Mouse (Mus musculus): ENCODE results near the gene Kif17. TPM values are rescaled to one million over a fixed set of nuclear protein-coding genes. Genes with fewer than 3 reads are reported as not detected.

Gene Kif17
- polyA plus RNA-seq, 1 experiment from 2014 or later = 0.21 TPM

DNA sequence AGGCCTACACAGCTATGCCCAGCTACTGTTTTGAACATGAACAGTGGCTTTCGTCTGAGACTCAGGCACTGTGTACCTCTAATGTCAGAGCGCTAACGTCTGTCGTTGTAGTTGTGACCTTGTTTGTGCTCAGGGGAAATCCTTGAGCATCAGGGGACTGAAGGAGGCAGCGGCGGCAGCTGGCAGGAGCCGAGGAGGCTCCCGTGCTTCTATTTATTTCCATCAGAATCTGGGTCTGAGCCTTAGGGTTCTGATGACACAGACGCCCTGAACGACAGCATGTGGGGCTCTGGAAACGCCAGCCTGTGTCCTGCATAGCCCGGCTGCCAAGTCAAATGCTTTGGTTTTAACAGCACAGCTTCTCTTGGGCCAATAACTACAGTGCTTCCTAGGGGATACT, 84.8 kb downstream of the Kif17 start:
- no peaks in the 10 kb centered on the region for H3K36me3 ChIP-seq (ENCODE audit: control insufficient read depth, insufficient read depth, low read length)
- no peak for DNase-seq (ENCODE audit: low spot score)
- no peak for ATAC-seq (ENCODE audit: low FRiP score, low TSS enrichment)
- H3K4me1 ChIP-seq (replicated peaks; ENCODE audit: control insufficient read depth, insufficient read depth) = no peaks in the 10 kb centered on the region
- H3K27me3 ChIP-seq (ENCODE audit: control insufficient read depth, insufficient read depth, low read length) = no peaks in the 10 kb centered on the region
- no peak overlapping the region for H3K27ac ChIP-seq (replicated peaks)
- H3K9ac ChIP-seq (ENCODE audit: low read length) = no peak overlapping the region
- no peak overlapping the region for H3K4me3 ChIP-seq (ENCODE audit: low read depth, low read length)
- TF ChIP-seq CTCF (IDR thresholded peaks at IDR 0.05; ENCODE audit: low read depth) = no peak
- TF ChIP-seq EP300 (optimal IDR thresholded peaks at IDR 0.05) = no peak
- WGBS = 82% methylated on average over 12 of the region's 12 CpGs
- no peak overlapping the region for H3K4me2 ChIP-seq (replicated peaks; ENCODE audit: low read depth)
- no peaks in the 10 kb centered on the region for H3K9me3 ChIP-seq (ENCODE audit: control insufficient read depth, low read length)

DNA sequence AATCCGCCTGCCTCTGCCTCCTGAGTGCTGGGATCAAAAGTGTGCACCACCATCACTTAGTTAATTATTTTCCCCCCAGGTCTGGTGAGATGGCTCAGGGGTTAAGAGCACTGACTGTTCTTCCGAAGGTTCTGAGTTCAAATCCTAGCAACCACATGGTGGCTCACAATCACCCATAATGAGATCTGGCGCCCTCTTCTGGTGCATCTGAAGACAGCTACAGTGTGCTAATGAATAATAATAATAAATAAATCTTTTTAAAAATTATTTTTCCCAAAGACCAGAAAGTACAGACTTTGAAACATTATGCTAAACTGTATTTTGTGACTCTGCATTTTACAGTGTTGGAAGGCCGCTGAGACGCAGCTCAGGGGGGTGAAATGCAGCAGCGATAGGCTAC, 85.4 kb downstream of the Kif17 start:
- H3K4me1 ChIP-seq (replicated peaks; ENCODE audit: control insufficient read depth, insufficient read depth) = no peaks in the 10 kb centered on the region
- H3K27ac ChIP-seq (replicated peaks) = no peak overlapping the region
- 85% methylated on average over 6 of the region's 6 CpGs for WGBS
- no peak for ATAC-seq (ENCODE audit: low FRiP score, low TSS enrichment)
- no peaks in the 10 kb centered on the region for H3K9me3 ChIP-seq (ENCODE audit: control insufficient read depth, low read length)
- no peaks in the 10 kb centered on the region for H3K36me3 ChIP-seq (ENCODE audit: control insufficient read depth, insufficient read depth, low read length)
- no peak overlapping the region for H3K4me2 ChIP-seq (replicated peaks; ENCODE audit: low read depth)
- H3K9ac ChIP-seq (ENCODE audit: low read length) = no peak overlapping the region
- DNase-seq (ENCODE audit: low spot score) = no peak
- H3K4me3 ChIP-seq (ENCODE audit: low read depth, low read length) = no peak overlapping the region
- H3K27me3 ChIP-seq (ENCODE audit: control insufficient read depth, insufficient read depth, low read length) = no peaks in the 10 kb centered on the region
- TF ChIP-seq CTCF (IDR thresholded peaks at IDR 0.05; ENCODE audit: low read depth) (peak; percentile 55), EP300 (optimal IDR thresholded peaks at IDR 0.05) (no peak)

- WGBS = 55% methylated on average over 5 of the region's 5 CpGs
- Histone ChIP-seq H3K4me1 (replicated peaks; ENCODE audit: control insufficient read depth, insufficient read depth) (no peaks in the 10 kb centered on the region), H3K9ac (ENCODE audit: low read length) (no peak overlapping the region), H3K4me3 (ENCODE audit: low read depth, low read length) (no peak overlapping the region), H3K27me3 (ENCODE audit: control insufficient read depth, insufficient read depth, low read length) (no peaks in the 10 kb centered on the region), H3K27ac (replicated peaks) (no peak overlapping the region), H3K4me2 (replicated peaks; ENCODE audit: low read depth) (no peak overlapping the region), H3K9me3 (ENCODE audit: control insufficient read depth, low read length) (no peaks in the 10 kb centered on the region), H3K36me3 (ENCODE audit: control insufficient read depth, insufficient read depth, low read length) (no peaks in the 10 kb centered on the region)
- TF ChIP-seq CTCF (IDR thresholded peaks at IDR 0.05; ENCODE audit: low read depth) (no peak), EP300 (optimal IDR thresholded peaks at IDR 0.05) (no peak)
- ATAC-seq (ENCODE audit: low FRiP score, low TSS enrichment) = no peak
- no peak for DNase-seq (ENCODE audit: low spot score)
Measured at GRCm38 (mm10) chr4:138336876-138337275, 86.6 kb downstream of the Kif17 start.

- Histone ChIP-seq H3K4me3 (ENCODE audit: low read depth, low read length) (no peak overlapping the region), H3K9ac (ENCODE audit: low read length) (no peak overlapping the region), H3K9me3 (ENCODE audit: control insufficient read depth, low read length) (no peaks in the 10 kb centered on the region), H3K4me1 (replicated peaks; ENCODE audit: control insufficient read depth, insufficient read depth) (no peaks in the 10 kb centered on the region), H3K27ac (replicated peaks) (no peak overlapping the region), H3K36me3 (ENCODE audit: control insufficient read depth, insufficient read depth, low read length) (no peaks in the 10 kb centered on the region), H3K27me3 (ENCODE audit: control insufficient read depth, insufficient read depth, low read length) (no peaks in the 10 kb centered on the region), H3K4me2 (replicated peaks; ENCODE audit: low read depth) (no peak overlapping the region)
- DNase-seq (ENCODE audit: low spot score) (no peak), ATAC-seq (ENCODE audit: low FRiP score, low TSS enrichment) (no peak)
- TF ChIP-seq EP300 (optimal IDR thresholded peaks at IDR 0.05) = no peak
- no peak for TF ChIP-seq CTCF (IDR thresholded peaks at IDR 0.05; ENCODE audit: low read depth)
- WGBS = 58% methylated on average over 9 of the region's 9 CpGs
Measured at GRCm38 (mm10) chr4:138337341-138337740, 87.1 kb downstream of the Kif17 start.

GRCm38 (mm10) chr4:138339963-138340362, 89.7 kb downstream of the Kif17 start:
- H3K27ac ChIP-seq (replicated peaks) = no peak overlapping the region
- no peak overlapping the region for H3K9ac ChIP-seq (ENCODE audit: low read length)
- no peak overlapping the region for H3K4me2 ChIP-seq (replicated peaks; ENCODE audit: low read depth)
- ATAC-seq (ENCODE audit: low FRiP score, low TSS enrichment) (no peak), DNase-seq (ENCODE audit: low spot score) (no peak)
- no peaks in the 10 kb centered on the region for H3K9me3 ChIP-seq (ENCODE audit: control insufficient read depth, low read length)
- whole genome bisulfite sequencing = 27% methylated on average over 4 of the region's 4 CpGs
- no peaks in the 10 kb centered on the region for H3K4me1 ChIP-seq (replicated peaks; ENCODE audit: control insufficient read depth, insufficient read depth)
- no peak overlapping the region for H3K4me3 ChIP-seq (ENCODE audit: low read depth, low read length)
- TF ChIP-seq EP300 (optimal IDR thresholded peaks at IDR 0.05) (no peak), CTCF (IDR thresholded peaks at IDR 0.05; ENCODE audit: low read depth) (peak; percentile 76)
- H3K36me3 ChIP-seq (ENCODE audit: control insufficient read depth, insufficient read depth, low read length) = no peaks in the 10 kb centered on the region
- no peaks in the 10 kb centered on the region for H3K27me3 ChIP-seq (ENCODE audit: control insufficient read depth, insufficient read depth, low read length)

GRCm38 (mm10) chr4:138341393-138341792, 91.2 kb downstream of the Kif17 start:
- WGBS = 73% methylated on average over 8 of the region's 8 CpGs
- no peaks in the 10 kb centered on the region for H3K36me3 ChIP-seq (ENCODE audit: control insufficient read depth, insufficient read depth, low read length)
- no peaks in the 10 kb centered on the region for H3K9me3 ChIP-seq (ENCODE audit: control insufficient read depth, low read length)
- no peak overlapping the region for H3K27ac ChIP-seq (replicated peaks)
- ATAC-seq (ENCODE audit: low FRiP score, low TSS enrichment) (no peak), DNase-seq (ENCODE audit: low spot score) (no peak)
- no peaks in the 10 kb centered on the region for H3K4me1 ChIP-seq (replicated peaks; ENCODE audit: control insufficient read depth, insufficient read depth)
- TF ChIP-seq EP300 (optimal IDR thresholded peaks at IDR 0.05) (no peak), CTCF (IDR thresholded peaks at IDR 0.05; ENCODE audit: low read depth) (no peak)
- H3K4me3 ChIP-seq (ENCODE audit: low read depth, low read length) = no peak overlapping the region
- no peak overlapping the region for H3K9ac ChIP-seq (ENCODE audit: low read length)
- no peaks in the 10 kb centered on the region for H3K27me3 ChIP-seq (ENCODE audit: control insufficient read depth, insufficient read depth, low read length)
- no peak overlapping the region for H3K4me2 ChIP-seq (replicated peaks; ENCODE audit: low read depth)

Measured in stomach, postnatal 0 days (tissue).